Mouse (Mus musculus): ENCODE measurements around the gene Mto1.
"Not testable (repeated sequence)": the region's sequence is repeated elsewhere in the genome, so short reads cannot be mapped to it uniquely, and the experiment has no call there.

DNA sequence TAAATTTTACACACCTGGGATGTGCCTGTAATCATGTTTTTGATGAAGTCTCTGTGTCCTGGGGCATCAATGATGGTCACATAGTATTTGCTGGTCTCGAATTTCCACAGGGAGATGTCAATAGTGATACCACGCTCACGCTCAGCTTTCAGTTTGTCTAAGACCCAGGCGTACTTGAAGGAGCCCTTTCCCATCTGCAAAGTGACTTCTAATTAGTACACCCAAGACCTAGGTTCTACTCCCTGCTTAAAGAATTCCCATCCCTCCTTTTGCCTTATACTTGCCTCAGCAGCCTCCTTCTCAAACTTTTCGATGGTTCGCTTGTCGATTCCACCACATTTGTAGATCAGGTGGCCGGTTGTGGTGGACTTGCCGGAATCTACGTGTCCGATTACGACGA lies 32.2 kb downstream of the Mto1 start:
- TF ChIP-seq GATA1 (IDR thresholded peaks at IDR 0.05; ENCODE audit: borderline replicate concordance, low read length); FLI1 (IDR thresholded peaks at IDR 0.05; ENCODE audit: low read length): not testable (repeated sequence)
